Mouse (Mus musculus) right cerebral cortex, postnatal 4 days (tissue): ENCODE measurements around the gene Ermp1.

Experiments used
- DNase-seq: peaks from one replicate; pipeline ENCODE4 v3.0.0-alpha.2; 2022

Ermp1 gene

GRCm38 (mm10) chr19:29660835-29661764 lies 12.9 kb upstream of the Ermp1 start:
- no peak for DNase-seq

GRCm38 (mm10) chr19:29659705-29660104 lies 11.5 kb upstream of the Ermp1 start:
- no peak for DNase-seq

GRCm38 (mm10) chr19:29658836-29659235 lies 10.6 kb upstream of the Ermp1 start:
- no peak for DNase-seq

GRCm38 (mm10) chr19:29657558-29657957 lies 9.3 kb upstream of the Ermp1 start:
- no peak for DNase-seq

GRCm38 (mm10) chr19:29657033-29657432 lies 8.8 kb upstream of the Ermp1 start:
- DNase-seq = no peak

- no peak for DNase-seq
Measured at GRCm38 (mm10) chr19:29656620-29657019, 8.4 kb upstream of the Ermp1 start.

- no peak for DNase-seq
Measured at GRCm38 (mm10) chr19:29656029-29656428, 7.8 kb upstream of the Ermp1 start.

- DNase-seq = no peak
Measured at GRCm38 (mm10) chr19:29655148-29655547, 6.9 kb upstream of the Ermp1 start.

GRCm38 (mm10) chr19:29653768-29654265 lies 5.6 kb upstream of the Ermp1 start:
- DNase-seq = no peak

- DNase-seq = no peak
Measured at GRCm38 (mm10) chr19:29649683-29650082, 1.5 kb upstream of the Ermp1 start.

GRCm38 (mm10) chr19:29648550-29648914 lies 317 bp upstream of the Ermp1 start:
- no peak for DNase-seq

- DNase-seq = no peak
Measured at GRCm38 (mm10) chr19:29644747-29645146, 3.5 kb downstream of the Ermp1 start.

GRCm38 (mm10) chr19:29643194-29643922 lies 4.9 kb downstream of the Ermp1 start:
- no peak for DNase-seq

- no peak for DNase-seq
Measured at GRCm38 (mm10) chr19:29642211-29642610, 6.0 kb downstream of the Ermp1 start.

GRCm38 (mm10) chr19:29641510-29641909 lies 6.7 kb downstream of the Ermp1 start:
- no peak for DNase-seq

- no peak for DNase-seq
Measured at GRCm38 (mm10) chr19:29641055-29641454, 7.2 kb downstream of the Ermp1 start.

- DNase-seq = no peak
Measured at GRCm38 (mm10) chr19:29612102-29612501, 36.1 kb downstream of the Ermp1 start.

- no peak for DNase-seq
Measured at GRCm38 (mm10) chr19:29610907-29611306, 37.3 kb downstream of the Ermp1 start.

- DNase-seq = no peak
Measured at GRCm38 (mm10) chr19:29608212-29608611, 40.0 kb downstream of the Ermp1 start.

GRCm38 (mm10) chr19:29607521-29607920 lies 40.7 kb downstream of the Ermp1 start:
- no peak for DNase-seq

GRCm38 (mm10) chr19:29604653-29605052 lies 43.6 kb downstream of the Ermp1 start:
- no peak for DNase-seq

- no peak for DNase-seq
Measured at GRCm38 (mm10) chr19:29603548-29604353, 44.5 kb downstream of the Ermp1 start.

GRCm38 (mm10) chr19:29598981-29599380 lies 49.2 kb downstream of the Ermp1 start:
- no peak for DNase-seq
